Mouse (Mus musculus): Measurements from ENCODE around the gene Tmem245. TPM values are rescaled to one million over a fixed set of nuclear protein-coding genes. Genes with fewer than 3 reads are reported as not detected.

Tmem245 gene
- polyA plus RNA-seq, 1 experiment from 2014 or later: 9.9 TPM

GRCm38 (mm10) chr4:56864016-56864415, 83.2 kb downstream of the Tmem245 start:
- Histone ChIP-seq H3K36me3 (no peaks in the 10 kb centered on the region), H3K9me3 (no peaks in the 10 kb centered on the region), H3K27me3 (no peaks in the 10 kb centered on the region), H3K9ac (peak overlapping the region; percentile 87), H3K27ac (no peak overlapping the region), H3K4me3 (peak overlapping the region; percentile 83), H3K4me1 (peaks cover 18% of the 10 kb centered on the region), H3K4me2 (peak overlapping the region; percentile 91)
- ATAC-seq (ENCODE audit: insufficient number of reproducible peaks, insufficient read depth, low FRiP score, low TSS enrichment, low read depth): no peak
- whole genome bisulfite sequencing: 34% methylated on average over 4 of the region's 4 CpGs

DNA sequence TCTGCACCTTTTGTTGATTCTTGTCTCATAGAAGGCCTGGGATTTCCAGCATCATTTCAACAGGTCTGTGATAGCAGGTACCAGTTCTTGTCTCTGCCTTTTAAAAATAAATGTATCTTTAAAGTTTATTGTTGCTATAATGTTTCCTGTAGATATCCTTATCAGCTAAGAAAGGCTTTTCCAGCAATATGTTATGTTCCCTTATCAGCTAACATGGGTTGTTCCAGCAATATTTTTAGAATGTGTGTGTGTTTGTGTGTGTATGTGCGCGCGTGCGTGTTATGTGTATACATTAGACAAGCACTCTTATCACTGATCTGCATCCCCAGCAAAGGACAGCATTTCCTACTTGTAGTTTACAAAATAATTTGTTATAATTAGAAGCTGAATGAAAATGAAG, 85.7 kb downstream of the Tmem245 start:
- Histone ChIP-seq H3K4me2 (no peak overlapping the region), H3K27ac (no peak overlapping the region), H3K4me3 (no peak overlapping the region), H3K9ac (no peak overlapping the region), H3K4me1 (peaks cover 20% of the 10 kb centered on the region), H3K36me3 (no peaks in the 10 kb centered on the region), H3K9me3 (no peaks in the 10 kb centered on the region), H3K27me3 (no peaks in the 10 kb centered on the region)
- WGBS: 97% methylated on average over 4 of the region's 4 CpGs
- ATAC-seq (ENCODE audit: insufficient number of reproducible peaks, insufficient read depth, low FRiP score, low TSS enrichment, low read depth): no peak

DNA sequence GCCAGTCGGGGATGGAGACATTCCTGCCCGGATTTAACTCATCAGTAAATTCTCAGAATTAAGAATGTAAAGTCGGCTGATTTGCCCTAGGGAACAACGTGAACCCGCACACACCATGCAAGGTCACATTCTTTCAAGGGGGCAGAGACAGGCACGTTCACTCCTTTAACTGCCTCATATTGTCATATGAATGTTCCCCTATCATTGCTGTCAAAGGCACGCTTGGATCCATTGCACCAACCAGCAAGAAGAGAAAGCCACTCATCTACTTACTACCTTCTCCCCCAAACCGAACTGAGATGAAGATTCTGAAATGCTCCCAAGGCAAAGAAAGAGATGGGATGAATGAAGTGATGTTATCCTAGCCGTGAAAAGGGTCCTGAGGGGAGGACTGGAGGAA, 88.5 kb downstream of the Tmem245 start:
- H3K4me1 ChIP-seq: peaks cover 9% of the 10 kb centered on the region
- WGBS: 34% methylated on average over 9 of the region's 9 CpGs
- H3K27me3 ChIP-seq: no peaks in the 10 kb centered on the region
- no peak overlapping the region for H3K4me3 ChIP-seq
- H3K9me3 ChIP-seq: no peaks in the 10 kb centered on the region
- no peak for ATAC-seq (ENCODE audit: insufficient number of reproducible peaks, insufficient read depth, low FRiP score, low TSS enrichment, low read depth)
- H3K4me2 ChIP-seq: no peak overlapping the region
- no peaks in the 10 kb centered on the region for H3K36me3 ChIP-seq
- H3K27ac ChIP-seq: no peak overlapping the region
- H3K9ac ChIP-seq: no peak overlapping the region

- ATAC-seq (ENCODE audit: insufficient number of reproducible peaks, insufficient read depth, low FRiP score, low TSS enrichment, low read depth): no peak
- H3K36me3 ChIP-seq: no peaks in the 10 kb centered on the region
- WGBS: 67% methylated on average over 8 of the region's 8 CpGs
- no peaks in the 10 kb centered on the region for H3K9me3 ChIP-seq
- H3K4me1 ChIP-seq: peaks cover 4% of the 10 kb centered on the region; the same call in 1 of the 2 replicates
- no peak overlapping the region for H3K27ac ChIP-seq
- H3K4me2 ChIP-seq: no peak overlapping the region
- H3K4me3 ChIP-seq: no peak overlapping the region
- no peaks in the 10 kb centered on the region for H3K27me3 ChIP-seq
- H3K9ac ChIP-seq: no peak overlapping the region
Observed at GRCm38 (mm10) chr4:56856371-56856949, 90.8 kb downstream of the Tmem245 start.

DNA sequence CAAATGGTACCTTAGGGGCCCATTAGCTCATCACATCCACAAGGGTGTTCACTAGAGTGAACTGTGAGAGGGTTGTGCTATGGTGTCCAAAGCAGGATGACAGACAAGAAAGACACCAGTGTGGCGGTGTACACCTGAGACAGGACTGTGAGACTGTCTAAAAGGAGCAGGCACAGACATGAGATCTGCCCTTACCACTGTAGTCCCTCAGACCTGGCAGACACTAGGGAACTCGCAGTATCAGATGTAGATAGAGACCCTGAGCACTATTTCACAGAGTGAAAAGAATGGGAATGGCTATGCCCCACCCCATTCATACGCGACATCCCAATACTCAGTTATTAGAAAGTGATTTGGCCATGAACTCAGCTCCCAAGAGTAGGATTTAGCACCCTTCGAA, 91.3 kb downstream of the Tmem245 start:
- WGBS: 93% methylated on average over 5 of the region's 5 CpGs

GRCm38 (mm10) chr4:56850724-56851123, 96.5 kb downstream of the Tmem245 start:
- H3K9me3 ChIP-seq: no peaks in the 10 kb centered on the region
- H3K9ac ChIP-seq: peak overlapping the region; percentile 47; the same call in 1 of the 2 replicates
- no peaks in the 10 kb centered on the region for H3K27me3 ChIP-seq
- no peak for ATAC-seq (ENCODE audit: insufficient number of reproducible peaks, insufficient read depth, low FRiP score, low TSS enrichment, low read depth)
- H3K27ac ChIP-seq: peak overlapping the region; percentile 60
- 24% methylated on average over 6 of the region's 6 CpGs for WGBS
- H3K4me2 ChIP-seq: peak overlapping the region; percentile 23; the same call in 1 of the 2 replicates
- peaks cover 1% of the 10 kb centered on the region; the same call in 1 of the 2 replicates for H3K36me3 ChIP-seq
- H3K4me1 ChIP-seq: peaks cover 7% of the 10 kb centered on the region
- H3K4me3 ChIP-seq: no peak overlapping the region

More for the DNA sequence above, 91.3 kb downstream of the Tmem245 start:
- no peak overlapping the region for H3K4me2 ChIP-seq
- no peaks in the 10 kb centered on the region for H3K36me3 ChIP-seq
- H3K4me1 ChIP-seq: peaks cover 6% of the 10 kb centered on the region
- H3K9ac ChIP-seq: no peak overlapping the region
- ATAC-seq (ENCODE audit: insufficient number of reproducible peaks, insufficient read depth, low FRiP score, low TSS enrichment, low read depth): no peak
- H3K4me3 ChIP-seq: no peak overlapping the region
- H3K27me3 ChIP-seq: no peaks in the 10 kb centered on the region
- H3K27ac ChIP-seq: no peak overlapping the region
- no peaks in the 10 kb centered on the region for H3K9me3 ChIP-seq

GRCm38 (mm10) chr4:56848044-56848443, 99.2 kb downstream of the Tmem245 start:
- Histone ChIP-seq H3K27me3 (no peaks in the 10 kb centered on the region), H3K36me3 (peaks cover 19% of the 10 kb centered on the region), H3K4me1 (peaks cover 7% of the 10 kb centered on the region; the same call in 1 of the 2 replicates), H3K4me3 (no peak overlapping the region), H3K9ac (no peak overlapping the region), H3K27ac (no peak overlapping the region), H3K9me3 (no peaks in the 10 kb centered on the region), H3K4me2 (no peak overlapping the region)
- no peak for ATAC-seq (ENCODE audit: insufficient number of reproducible peaks, insufficient read depth, low FRiP score, low TSS enrichment, low read depth)
- 80% methylated on average over 6 of the region's 6 CpGs for WGBS

DNA sequence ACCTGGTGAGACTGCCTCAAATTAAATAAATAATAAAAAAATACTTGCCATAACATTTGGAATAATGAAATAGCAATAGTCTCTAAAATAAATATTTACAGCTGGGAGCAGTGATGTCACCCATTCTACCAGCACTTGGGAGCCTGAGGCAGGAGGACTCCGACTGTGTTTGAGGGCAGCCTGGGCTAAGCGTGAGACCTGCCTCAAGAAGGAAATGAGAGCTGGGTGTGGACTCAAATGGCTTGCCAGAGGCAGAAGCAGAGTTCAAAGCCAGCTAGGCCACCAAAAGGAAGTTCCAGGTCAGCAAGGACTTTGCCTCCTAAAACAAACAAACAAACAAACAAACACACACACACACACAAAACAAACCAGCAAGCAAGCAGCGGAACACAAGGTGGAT, 99.8 kb downstream of the Tmem245 start:
- H3K4me1 ChIP-seq: peaks cover 7% of the 10 kb centered on the region; the same call in 1 of the 2 replicates
- no peaks in the 10 kb centered on the region for H3K27me3 ChIP-seq
- H3K4me3 ChIP-seq: no peak overlapping the region
- no peak for ATAC-seq (ENCODE audit: insufficient number of reproducible peaks, insufficient read depth, low FRiP score, low TSS enrichment, low read depth)
- WGBS: 81% methylated on average over 3 of the region's 3 CpGs
- no peak overlapping the region for H3K4me2 ChIP-seq
- H3K9me3 ChIP-seq: no peaks in the 10 kb centered on the region
- peaks cover 19% of the 10 kb centered on the region for H3K36me3 ChIP-seq
- no peak overlapping the region for H3K9ac ChIP-seq
- no peak overlapping the region for H3K27ac ChIP-seq

- Histone ChIP-seq H3K4me2 (no peak overlapping the region), H3K36me3 (peaks cover 19% of the 10 kb centered on the region), H3K4me1 (peaks cover 6% of the 10 kb centered on the region; the same call in 1 of the 2 replicates), H3K9me3 (no peaks in the 10 kb centered on the region), H3K27ac (no peak overlapping the region), H3K4me3 (no peak overlapping the region), H3K27me3 (no peaks in the 10 kb centered on the region), H3K9ac (no peak overlapping the region)
- WGBS: 57% methylated on average over 12 of the region's 12 CpGs
- no peak for ATAC-seq (ENCODE audit: insufficient number of reproducible peaks, insufficient read depth, low FRiP score, low TSS enrichment, low read depth)
Observed at GRCm38 (mm10) chr4:56845896-56846533, 101.2 kb downstream of the Tmem245 start.

GRCm38 (mm10) chr4:56844911-56845310, 102.3 kb downstream of the Tmem245 start:
- ATAC-seq (ENCODE audit: insufficient number of reproducible peaks, insufficient read depth, low FRiP score, low TSS enrichment, low read depth): no peak
- H3K27ac ChIP-seq: no peak overlapping the region

GRCm38 (mm10) chr4:56843963-56844362, 103.3 kb downstream of the Tmem245 start:
- ATAC-seq (ENCODE audit: insufficient number of reproducible peaks, insufficient read depth, low FRiP score, low TSS enrichment, low read depth): no peak
- 90% methylated on average over 2 of the region's 2 CpGs for WGBS
- H3K9ac ChIP-seq: no peak overlapping the region
- H3K4me2 ChIP-seq: no peak overlapping the region
- no peaks in the 10 kb centered on the region for H3K27me3 ChIP-seq
- H3K4me3 ChIP-seq: no peak overlapping the region
- H3K27ac ChIP-seq: no peak overlapping the region
- H3K4me1 ChIP-seq: no peaks in the 10 kb centered on the region
- peaks cover 28% of the 10 kb centered on the region for H3K36me3 ChIP-seq
- no peaks in the 10 kb centered on the region for H3K9me3 ChIP-seq

More at GRCm38 (mm10) chr4:56844911-56845310, 102.3 kb downstream of the Tmem245 start:
- H3K36me3 ChIP-seq: peaks cover 28% of the 10 kb centered on the region
- no peak overlapping the region for H3K9ac ChIP-seq
- H3K27me3 ChIP-seq: no peaks in the 10 kb centered on the region
- no peaks in the 10 kb centered on the region for H3K4me1 ChIP-seq
- 85% methylated on average over 4 of the region's 4 CpGs for WGBS
- no peaks in the 10 kb centered on the region for H3K9me3 ChIP-seq
- H3K4me2 ChIP-seq: no peak overlapping the region
- H3K4me3 ChIP-seq: no peak overlapping the region

DNA sequence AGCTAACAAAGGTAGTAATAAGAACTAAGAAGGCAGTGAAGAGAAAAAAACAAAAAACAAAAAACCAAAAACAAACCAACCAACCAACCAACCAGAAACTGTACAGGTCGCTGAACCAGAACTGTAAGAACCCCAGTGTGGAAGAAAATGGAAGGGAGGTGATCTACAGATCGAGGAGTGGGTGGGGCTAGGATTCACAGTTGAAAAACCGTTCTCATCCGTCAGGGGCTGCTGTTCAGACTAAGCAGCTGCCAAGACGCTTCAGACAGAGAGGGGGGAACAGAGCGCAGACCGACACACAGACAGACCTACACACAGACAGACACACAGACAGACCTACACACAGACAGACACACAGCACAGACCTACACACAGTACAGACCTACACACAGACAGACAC, 104.7 kb downstream of the Tmem245 start:
- Histone ChIP-seq H3K36me3 (peaks cover 36% of the 10 kb centered on the region), H3K4me3 (no peak overlapping the region), H3K4me1 (no peaks in the 10 kb centered on the region), H3K9ac (no peak overlapping the region), H3K27me3 (no peaks in the 10 kb centered on the region), H3K27ac (no peak overlapping the region), H3K9me3 (no peaks in the 10 kb centered on the region), H3K4me2 (no peak overlapping the region)
- 65% methylated on average over 7 of the region's 7 CpGs for WGBS
- ATAC-seq (ENCODE audit: insufficient number of reproducible peaks, insufficient read depth, low FRiP score, low TSS enrichment, low read depth): no peak

All from embryonic facial prominence, embryonic 13.5 days (tissue).